Mouse (Mus musculus) retina, adult 2 months (tissue): ENCODE data around the gene Fnbp1.

Experiments
- DNase-seq: peaks from one replicate; pipeline ENCODE4 v3.0.0-alpha.2; 2012; ENCODE audit warnings: low read depth, low spot score

Gene Fnbp1

DNA sequence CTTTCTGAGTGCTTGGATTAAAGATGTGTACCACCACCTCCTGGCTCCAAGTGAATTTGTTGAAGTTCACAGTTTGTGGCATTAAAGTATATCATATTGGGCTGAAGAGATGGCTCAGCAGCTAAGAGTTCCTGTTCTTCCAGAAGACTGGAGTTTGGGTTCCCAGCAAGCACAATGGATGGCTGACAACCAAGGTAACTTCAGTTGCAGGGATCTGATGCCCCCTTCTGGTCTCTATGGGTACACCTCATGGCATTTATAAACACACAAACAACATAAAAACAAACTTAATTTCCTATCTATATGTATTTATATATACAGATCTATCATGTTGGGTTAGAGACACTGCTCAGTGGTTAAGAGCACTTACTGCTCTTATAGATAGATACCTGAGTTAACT lies 9.0 kb upstream of the Fnbp1 start:
- no peak for DNase-seq

- DNase-seq: no peak
Measured at GRCm38 (mm10) chr2:31147054-31147453, 5.2 kb upstream of the Fnbp1 start.

GRCm38 (mm10) chr2:31144901-31145300 lies 3.1 kb upstream of the Fnbp1 start:
- no peak for DNase-seq

DNA sequence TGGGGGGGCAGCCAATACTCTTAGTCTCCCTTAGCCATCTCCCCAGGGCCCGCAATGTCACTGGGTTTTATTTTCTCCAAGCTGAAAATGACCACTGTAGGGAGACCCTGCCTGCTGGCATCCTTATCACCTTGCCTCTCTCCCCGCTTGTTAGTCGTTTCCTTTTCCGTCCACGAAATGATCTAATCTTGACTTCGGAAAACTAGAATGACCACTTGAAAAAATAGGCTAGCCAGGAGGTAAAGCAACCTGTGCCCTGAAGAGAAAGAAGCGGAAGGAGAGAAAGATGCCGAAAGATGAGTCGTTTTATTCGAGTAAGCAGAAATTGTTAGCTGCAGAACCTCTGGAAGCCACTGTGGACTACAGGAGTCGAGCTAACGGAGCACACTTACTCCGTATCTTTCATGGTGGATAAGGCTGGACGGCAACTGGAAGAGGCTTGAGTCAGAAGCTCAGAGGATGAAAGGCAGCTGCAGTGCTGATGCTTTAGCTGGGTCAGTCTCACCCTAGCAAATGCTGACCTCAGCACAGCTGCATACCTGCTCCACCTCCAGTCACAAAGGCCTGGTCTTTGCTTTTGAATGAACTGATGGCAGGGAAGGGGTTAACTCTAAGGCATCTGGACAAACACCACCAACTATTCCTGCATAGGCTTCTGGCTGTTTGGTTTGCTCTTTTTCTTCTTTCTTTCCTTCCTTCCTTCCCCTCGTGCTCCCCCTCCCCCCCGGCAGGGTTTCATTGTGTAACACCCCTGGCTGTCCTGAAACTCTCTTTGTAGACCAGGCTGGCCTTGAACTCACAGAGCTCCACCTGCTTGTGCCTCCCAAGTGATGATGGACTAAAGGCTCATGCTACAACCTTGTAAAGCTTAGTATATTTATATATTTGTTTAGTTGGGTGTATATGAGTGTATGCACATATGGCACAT lies 2.2 kb upstream of the Fnbp1 start:
- DNase-seq: no peak

DNA sequence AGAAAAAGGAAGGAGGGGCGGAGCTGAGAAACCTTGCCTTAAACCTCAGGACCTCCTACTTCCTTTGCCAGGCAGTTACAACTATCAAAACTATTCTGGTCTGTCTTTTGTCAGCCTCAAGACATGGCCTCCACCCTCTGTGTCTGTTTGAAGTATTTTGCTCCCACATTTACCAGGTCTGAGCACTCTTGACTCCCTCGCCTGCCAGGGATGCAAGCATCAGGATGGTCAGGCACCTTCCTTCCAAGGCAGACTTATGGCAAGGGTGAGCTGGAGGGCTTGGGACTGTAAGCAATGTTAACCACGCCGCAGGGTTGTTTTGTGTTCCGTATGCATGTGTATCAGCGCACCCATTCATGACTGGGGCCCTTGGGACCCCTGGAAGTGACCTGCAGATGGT lies 1.5 kb upstream of the Fnbp1 start:
- no peak for DNase-seq

- DNase-seq: no peak
Measured at GRCm38 (mm10) chr2:31142505-31142904, 697 bp upstream of the Fnbp1 start.

DNA sequence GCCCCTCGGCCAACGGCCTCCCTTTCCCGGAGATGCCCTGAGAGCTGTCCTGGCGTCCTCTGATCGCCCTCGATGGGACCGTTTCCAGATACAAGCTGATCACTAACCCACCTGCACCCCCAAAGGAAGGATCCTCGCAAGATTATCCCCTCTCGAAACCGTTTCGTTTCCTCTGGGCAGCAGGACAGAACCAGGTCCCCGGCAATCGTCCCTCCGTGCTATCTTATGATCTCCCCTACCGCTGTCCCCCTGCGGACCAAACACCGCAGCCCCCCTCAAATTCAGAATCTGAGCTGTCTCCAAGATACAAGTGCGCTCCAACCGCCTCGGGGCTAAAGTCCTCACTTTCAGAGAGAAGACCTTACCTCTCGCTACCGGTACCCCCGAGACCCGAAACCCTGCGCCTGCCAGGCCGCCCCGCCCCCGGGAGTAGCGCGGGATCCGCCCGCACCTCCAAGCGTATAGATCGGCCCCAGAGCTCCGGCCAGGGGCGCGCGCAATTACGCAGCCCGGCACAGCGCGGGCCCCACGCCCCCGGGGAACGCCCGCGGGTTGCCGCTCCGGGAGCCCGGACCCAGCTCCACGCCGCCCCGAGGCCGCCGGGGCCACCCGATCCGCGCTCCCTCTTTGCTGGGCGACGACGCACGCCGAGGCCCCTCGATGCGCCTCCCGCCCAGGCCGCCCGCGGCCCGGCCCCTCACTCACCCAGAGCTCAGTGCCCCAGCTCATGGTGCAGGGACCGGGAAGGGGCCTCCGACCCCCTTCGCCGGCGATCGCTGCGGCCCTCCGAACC lies 538 bp downstream of the Fnbp1 start:
- no peak for DNase-seq

GRCm38 (mm10) chr2:31140772-31141073 lies 1.1 kb downstream of the Fnbp1 start:
- no peak for DNase-seq

DNA sequence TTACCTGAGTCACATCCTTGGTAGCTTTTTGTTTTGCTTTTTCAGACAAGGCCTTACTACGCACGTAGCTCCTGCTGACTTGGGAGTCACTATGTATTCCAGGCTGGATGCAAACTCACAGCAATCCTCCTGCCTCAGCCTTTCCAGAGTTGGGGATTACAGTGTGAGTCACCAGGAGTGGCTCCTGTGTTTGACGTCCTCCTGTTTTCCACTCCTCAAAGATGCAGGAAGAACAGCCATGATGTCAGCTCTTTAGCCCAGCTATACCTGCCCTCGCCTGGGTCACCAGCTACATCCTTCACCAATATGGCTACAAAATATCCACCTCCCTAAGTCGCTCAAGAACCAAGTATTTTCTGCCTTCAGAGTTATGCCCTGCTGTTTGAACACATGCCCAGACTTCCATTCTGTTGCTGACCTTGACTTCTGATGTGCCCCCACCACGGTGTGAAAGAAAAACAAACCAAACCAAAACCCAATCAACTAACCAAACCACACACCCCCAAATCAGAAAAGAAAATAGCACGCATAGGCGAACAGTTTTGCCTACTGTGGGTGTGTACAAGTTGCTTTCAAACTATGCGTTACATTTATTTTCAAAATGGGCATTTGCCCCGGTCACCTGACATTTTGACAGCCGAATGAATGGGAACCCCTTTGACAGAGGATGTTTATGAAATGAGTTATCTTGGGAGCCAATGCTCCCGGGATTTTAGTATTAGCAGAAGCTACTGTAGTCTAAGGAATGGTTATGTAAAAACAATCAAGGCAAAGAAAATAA lies 1.6 kb downstream of the Fnbp1 start:
- DNase-seq: no peak

DNA sequence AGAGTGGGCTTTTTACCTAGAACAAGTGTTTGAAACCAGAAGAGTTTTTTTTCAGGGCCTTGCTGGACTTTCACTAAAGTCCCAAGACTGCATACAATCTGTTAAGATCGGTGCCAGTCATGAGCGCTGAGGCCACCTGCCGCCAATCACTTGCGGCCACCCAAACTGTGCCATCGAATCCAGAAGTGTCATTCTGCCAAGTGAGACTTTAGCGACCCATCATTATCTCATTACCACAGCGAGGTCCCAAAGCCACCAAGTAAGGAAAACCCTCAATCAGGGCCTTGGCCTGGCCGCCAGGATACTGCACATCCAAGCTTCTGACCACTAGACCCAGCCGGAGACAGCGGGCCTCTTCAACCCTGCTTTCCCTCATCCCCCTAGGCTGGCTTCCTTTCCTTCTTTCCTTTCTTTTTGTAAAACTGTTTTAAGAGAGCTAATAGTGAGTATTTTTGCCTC lies 2.6 kb downstream of the Fnbp1 start:
- no peak for DNase-seq

DNA sequence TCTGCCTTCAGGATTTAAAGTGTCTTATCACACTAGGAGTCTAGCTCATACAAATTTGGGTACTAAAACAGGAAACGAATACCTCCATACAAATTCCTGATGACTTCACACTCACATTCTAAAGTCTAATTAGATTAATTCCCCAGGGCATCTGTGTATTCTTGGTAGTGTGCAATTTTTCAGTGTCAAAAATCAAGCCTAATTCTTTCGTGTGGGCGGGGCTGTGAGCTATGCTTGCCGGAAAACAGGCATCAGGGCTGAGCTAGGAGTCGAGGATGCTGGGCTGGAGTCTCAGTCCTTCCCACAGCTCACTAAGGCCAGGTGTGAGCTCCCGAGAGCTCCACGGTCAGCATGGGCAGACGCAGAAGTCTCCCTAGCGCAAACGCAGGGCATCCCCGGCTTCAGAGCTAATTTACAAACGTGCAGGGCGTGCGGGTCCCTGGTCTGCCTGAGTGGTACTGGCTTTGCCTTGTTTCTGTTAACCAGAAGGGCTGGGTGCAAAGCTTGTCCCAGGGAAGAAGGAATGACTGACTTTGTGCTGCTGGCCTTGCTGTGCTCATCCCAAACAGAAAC lies 4.7 kb downstream of the Fnbp1 start:
- DNase-seq: no peak

DNA sequence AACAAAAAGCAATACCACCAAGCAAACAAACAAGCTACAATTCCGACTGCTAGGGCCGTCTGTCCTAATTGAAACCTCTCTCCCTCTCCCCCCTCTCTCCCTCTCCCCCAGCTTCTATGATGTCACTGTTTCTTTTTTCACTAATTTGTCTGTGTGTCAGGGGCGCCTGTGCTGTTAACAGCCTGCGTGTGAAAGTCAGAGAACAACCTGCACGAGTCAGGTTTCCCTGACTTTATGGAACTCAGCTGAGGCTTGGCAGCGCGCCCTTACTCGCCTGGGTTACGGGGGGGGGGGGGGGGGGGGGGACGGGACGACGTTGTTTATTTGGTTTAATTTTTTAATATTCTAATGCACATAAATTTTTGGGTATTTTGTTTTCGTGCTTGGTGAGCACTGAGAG lies 5.5 kb downstream of the Fnbp1 start:
- DNase-seq: no peak

- no peak for DNase-seq
Measured at GRCm38 (mm10) chr2:31135512-31135931, 6.3 kb downstream of the Fnbp1 start.

- DNase-seq: no peak
Measured at GRCm38 (mm10) chr2:31133981-31134380, 7.8 kb downstream of the Fnbp1 start.

- no peak for DNase-seq
Measured at GRCm38 (mm10) chr2:31132682-31133081, 9.1 kb downstream of the Fnbp1 start.

DNA sequence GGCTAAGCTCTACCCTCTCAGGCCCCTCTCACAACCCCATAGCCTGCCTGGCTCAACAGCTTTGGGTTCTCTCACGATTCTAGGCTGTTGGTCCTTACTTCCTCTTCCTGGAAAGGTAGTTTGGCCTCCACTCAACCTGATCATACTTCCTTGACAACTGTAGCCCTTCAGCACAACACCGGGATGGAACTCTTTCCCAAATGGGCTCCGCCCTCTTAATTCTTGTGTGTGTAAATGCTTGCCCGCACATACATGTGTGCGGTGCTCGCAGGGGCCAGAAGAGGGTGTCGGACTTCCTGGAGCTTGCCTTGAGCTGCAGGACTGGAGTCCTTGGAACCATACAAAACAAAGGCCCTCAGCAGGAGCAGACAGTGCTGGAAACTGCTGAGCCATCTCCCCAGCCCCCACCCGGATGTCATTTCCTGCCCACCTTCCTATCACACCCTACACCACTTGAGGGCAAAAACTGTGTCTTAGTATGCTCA lies 11.0 kb downstream of the Fnbp1 start:
- DNase-seq: no peak

DNA sequence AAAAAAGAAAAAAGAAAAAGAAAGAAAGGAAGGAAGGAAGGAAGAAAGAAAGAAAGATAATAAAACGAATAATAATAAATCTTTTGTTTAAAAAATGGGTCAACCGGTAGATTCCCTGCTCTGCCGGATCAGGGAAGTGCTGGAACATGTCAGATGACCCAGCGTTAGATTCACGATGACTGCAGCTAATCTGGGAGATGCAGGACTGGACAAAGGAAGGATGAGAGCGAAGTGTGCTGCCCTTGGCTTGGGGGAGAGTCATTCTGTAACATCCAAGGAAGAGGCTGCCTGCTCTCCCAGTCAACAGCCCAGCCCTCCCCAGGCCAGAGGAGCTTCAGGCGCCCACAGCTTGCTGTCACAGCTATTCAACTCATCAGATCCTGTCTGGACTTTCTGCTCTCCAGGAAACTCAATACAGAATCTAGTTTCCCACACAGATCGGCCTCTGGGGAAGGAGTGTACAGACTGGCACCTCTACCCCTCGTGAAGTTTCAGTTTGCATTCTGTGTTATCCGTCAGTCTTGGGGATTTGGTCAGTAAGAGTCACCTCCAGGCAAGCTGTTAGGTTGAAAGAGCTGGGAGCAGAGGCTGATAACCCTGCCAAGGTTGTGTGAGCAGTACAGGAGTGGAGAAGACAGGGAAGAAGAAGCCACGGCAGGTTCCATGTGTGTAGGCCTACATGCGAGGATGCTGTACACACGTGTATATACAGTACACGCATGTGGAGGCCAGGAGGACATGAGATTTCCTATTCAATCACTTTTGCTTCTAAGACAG lies 11.9 kb downstream of the Fnbp1 start:
- DNase-seq: no peak

- no peak for DNase-seq
Measured at GRCm38 (mm10) chr2:31127899-31128298, 13.9 kb downstream of the Fnbp1 start.

GRCm38 (mm10) chr2:31127219-31127618 lies 14.6 kb downstream of the Fnbp1 start:
- DNase-seq: no peak

DNA sequence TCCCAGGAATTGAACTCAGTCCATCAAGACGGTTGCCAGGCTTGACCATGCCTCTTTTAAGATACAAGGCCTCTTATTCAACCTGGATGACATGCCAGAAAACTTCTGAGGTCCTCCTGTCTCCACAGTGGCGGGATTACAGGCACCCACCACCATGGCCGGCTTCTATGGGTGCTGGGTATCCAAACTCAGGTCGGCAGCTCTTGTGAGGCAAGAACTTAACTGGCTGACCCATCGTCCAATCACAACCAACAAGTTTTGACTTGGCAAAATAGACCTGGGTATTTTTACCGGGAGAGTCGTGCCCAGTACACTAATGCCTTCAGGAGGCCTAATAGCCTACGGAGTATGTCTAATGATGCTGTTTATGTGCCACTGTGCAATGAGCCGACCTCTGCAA lies 15.8 kb downstream of the Fnbp1 start:
- DNase-seq: no peak

DNA sequence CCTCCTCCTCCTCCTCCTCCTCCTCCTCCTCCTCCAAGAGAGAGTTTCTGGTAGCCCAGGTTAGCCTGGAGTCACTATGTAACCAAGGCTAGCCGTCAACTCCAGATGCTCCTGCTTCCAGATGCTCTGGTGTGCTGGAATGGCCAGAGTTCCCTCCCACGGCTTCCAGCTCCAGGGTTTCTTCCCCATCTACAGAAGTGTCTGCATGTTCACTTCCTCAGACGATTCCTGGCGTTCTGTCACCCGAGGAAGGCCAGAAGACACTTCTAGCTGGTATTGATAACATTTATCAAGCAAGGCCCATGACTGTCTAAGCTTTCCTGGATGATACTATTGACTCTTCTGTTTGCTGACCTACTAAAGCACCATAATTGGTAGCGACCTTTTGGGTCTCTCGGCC lies 16.7 kb downstream of the Fnbp1 start:
- DNase-seq: no peak
